Mouse (Mus musculus): ENCODE data around the gene Rgs7.

The Rgs7 gene

GRCm38 (mm10) chr1:175028267-175028666 is 464.0 kb downstream of the Rgs7 start:
- CTCF ChIA-PET = no interaction called here

- CTCF ChIA-PET = no interaction called here
Measured at GRCm38 (mm10) chr1:175025781-175026309, 466.5 kb downstream of the Rgs7 start.

GRCm38 (mm10) chr1:175024136-175024535 is 468.2 kb downstream of the Rgs7 start:
- CTCF ChIA-PET = interaction anchor here (0.6 kb wide), 1 partner anchor 50 kb away, joined by 4 read pairs; no protein-coding TSS in a partner anchor
